Mouse (Mus musculus) spleen, postnatal 36 days (tissue): ENCODE data around the gene Abhd14b.

Experiments
- DNase-seq, 2 experiments: peaks; one replicate each; pipeline ENCODE4 v3.0.0; 2022; ENCODE audit warnings: low spot score in 2 of 2, mixed read lengths in 1 of 2

The Abhd14b gene

GRCm38 (mm10) chr9:106460401-106461025 lies 13.3 kb downstream of the Abhd14b start:
- no peak for DNase-seq

- no peak for DNase-seq
Measured at GRCm38 (mm10) chr9:106461026-106461415, 13.8 kb downstream of the Abhd14b start.

- DNase-seq: no peak
Measured at GRCm38 (mm10) chr9:106461641-106462429, 14.6 kb downstream of the Abhd14b start.

- no peak for DNase-seq
Measured at GRCm38 (mm10) chr9:106462430-106462800, 15.2 kb downstream of the Abhd14b start.

DNA sequence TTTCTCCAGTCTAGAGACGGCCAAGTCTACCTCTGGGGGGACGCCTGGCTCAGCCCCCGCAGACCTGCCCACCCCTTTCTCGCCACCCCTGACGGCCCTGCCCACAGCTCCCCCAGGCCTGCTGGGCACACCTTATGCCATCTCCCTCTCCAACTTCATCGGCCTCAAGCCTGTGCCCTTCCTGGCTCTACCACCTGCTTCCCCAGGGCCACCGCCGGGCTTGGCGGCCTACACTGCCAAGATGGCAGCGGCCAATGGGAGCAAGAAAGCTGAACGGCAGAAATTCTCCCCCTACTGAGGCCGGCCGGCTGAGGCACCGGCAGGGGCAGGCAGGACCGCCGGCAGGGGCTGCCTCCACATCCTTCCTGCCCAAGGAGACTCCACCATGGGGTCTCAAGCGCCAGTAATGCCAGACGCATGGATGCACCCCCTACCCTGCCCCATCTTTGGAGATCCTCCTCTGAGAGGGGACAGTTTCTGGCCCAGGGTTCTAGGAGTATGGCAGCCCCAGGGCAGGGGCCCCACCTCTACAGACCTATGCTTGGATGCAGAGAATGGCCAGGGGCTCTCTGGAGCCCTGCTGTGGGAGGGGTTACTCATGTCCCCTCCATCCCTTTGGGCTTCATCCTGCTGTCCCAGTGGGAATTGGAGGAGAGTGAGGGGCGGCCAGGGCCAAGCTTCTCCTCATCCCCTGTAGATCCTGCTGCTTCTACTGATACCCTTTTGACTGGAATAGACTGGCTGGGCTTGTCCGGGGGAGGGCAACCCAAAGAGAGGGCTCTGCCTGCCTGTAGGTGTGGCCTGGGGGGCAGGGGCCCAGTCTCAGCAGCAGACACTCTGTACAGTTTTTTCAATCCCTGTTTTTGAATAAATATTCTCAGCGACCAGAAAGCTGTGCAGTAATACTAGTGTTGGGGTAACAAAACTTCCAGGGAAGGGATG lies 16.1 kb downstream of the Abhd14b start:
- DNase-seq: no peak

GRCm38 (mm10) chr9:106464751-106465541 lies 17.7 kb downstream of the Abhd14b start:
- no peak for DNase-seq

DNA sequence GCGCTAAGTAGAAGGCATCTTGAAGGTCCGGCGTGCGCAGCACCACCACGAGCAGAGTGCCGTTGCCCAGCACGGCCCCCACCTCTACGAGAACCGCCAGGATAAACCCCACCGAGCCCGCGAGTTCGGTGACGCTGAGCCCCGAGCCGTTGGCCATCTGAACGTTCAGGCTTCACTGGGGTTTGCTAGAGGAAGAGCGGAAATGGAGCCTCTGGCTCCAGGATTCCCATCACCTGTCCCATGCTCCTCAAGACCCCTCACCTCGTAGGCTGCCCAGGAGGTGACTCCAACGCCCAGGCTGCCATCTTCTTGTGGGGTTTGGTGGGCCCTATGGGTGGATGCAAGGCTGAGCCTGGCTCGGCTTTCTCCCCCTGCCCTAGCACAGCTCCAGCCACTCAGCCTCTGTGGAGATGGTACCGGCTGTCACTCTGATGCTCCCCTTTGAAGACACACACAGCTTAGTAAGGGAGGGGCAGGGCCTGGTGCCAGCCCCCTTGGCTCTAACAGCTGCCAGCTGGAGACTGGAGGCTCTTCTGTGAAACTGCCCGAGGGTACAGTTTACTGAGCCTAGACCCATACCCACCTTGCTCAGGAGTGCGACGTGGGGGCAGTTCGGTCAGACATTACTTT lies 18.4 kb downstream of the Abhd14b start, which contains the start of gene Gpr62:
Gene Gpr62, minus strand, starts transcription at position 368 of the 630 bp plus-strand sequence.
- no peak for DNase-seq

DNA sequence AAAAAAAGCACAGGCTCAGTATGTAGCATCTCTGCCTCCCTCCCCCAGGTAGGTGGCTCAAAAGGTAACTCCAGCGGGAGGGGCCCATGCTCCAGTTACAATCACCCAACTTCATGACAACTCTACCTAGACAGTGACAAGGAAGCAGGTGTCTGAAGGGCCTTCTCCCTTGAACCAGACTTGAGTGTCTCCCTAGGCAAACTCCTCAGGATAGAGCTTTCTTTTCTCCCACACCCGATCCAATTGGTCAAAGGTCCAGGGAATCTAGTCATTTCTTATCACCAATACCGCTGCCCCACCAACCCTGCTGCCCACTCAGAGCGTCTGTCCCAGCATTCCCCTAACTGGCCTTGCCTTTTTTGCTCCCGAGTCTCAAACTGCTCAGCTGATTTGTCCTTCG lies 19.5 kb downstream of the Abhd14b start:
- DNase-seq: no peak

DNA sequence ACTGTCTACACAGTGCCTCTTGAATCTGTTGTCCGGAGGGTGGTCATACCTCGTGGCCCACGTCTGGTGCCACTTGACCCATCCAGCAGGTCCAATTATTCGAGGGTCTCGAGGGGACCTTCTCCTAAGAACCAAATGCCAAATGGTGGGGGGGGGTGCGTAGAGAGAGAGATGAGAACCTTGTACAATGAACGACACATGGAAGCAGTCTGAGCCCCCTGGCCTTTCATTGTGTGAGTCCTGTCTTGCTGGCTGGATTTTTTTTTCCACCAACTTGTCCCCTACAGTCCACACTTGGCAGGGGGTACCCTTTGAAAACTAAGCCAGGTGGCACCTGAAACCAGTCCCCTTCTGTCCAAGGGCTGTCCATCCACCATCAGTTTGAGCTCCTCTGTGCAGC lies 20.5 kb downstream of the Abhd14b start:
- no peak for DNase-seq

DNA sequence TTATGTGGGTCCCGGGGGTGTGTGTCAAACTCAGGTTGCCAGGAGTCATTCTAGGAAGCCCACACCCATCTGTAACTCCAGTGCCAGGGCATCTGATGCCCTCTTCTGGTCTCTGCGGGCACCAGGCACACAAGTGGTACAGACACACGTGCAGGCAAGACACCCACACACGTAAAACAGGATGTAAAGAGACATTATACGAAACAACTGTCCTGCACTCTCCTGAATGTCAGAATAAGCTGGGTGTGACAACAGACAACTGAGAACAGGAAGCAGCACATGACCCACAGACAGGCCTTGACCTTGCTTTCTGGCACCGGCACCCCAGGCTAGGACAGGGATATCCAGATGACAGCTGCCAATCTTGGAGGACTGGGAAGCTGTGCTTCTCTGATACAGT lies 22.1 kb downstream of the Abhd14b start:
- DNase-seq: no peak

- DNase-seq: no peak
Measured at GRCm38 (mm10) chr9:106469776-106470175, 22.5 kb downstream of the Abhd14b start.

GRCm38 (mm10) chr9:106470991-106471750 lies 23.9 kb downstream of the Abhd14b start:
- DNase-seq: no peak

DNA sequence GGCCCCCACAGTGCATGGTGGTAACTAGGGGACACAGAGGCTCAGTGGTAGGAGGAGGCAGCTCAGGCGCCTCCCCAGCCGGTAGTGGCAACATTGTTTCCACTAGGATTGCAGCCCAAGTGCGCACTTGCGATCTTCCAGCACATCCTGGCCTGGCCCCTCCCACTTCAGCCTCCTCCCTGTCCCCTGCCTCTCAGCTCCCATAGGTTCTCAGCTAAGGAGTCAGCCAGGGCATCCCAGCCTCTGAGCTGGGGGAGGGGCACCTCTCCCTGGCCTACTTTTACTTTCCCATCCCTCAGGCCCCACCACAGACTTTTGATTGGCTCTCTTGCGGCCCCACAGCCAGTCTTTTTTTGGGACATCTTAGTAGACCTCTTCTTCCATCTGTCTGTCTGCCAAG lies 24.6 kb downstream of the Abhd14b start:
- DNase-seq: no peak

- DNase-seq: no peak
Measured at GRCm38 (mm10) chr9:106472321-106472720, 25.1 kb downstream of the Abhd14b start.

GRCm38 (mm10) chr9:106473081-106473752 lies 26.0 kb downstream of the Abhd14b start:
- no peak for DNase-seq

DNA sequence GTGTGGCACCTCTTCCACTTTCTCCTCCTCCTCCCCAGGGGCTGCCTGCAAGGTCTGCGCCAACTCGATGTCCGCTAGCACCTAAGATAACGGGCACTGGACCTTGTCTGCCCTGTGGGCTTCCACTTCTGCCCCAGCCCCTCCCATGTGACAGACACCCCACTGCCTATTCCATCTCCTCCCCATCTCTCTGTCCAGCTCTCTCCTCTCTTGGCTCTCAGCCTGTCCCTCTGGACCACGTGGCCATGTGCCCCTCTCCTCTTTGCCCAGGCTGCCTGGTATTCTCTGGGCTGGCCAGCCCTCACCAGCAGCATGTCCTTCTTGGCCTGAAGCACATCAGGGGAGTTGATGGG lies 26.5 kb downstream of the Abhd14b start:
- no peak for DNase-seq

GRCm38 (mm10) chr9:106474456-106474855 lies 27.2 kb downstream of the Abhd14b start:
- peak; percentile 51 to 62 for DNase-seq

DNA sequence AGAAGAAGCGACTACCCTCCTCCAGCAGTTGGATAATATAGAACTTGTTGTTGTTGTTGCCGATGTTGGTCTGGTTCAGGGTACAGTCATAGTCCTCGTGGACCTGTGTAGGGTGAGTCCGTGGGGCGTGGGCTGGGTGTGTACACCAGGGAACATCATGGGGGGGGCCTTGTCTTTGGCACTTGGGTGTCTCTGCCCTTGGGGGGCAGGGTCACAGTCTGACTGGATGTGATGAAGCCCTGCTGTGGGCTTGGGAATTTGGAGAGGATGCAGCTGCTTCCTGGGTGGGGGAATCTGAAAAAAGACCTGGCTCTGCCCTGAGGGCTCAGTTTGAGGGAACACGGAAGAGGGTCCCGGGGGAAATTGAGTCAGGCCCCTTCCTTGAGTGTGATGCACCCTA lies 27.8 kb downstream of the Abhd14b start:
- DNase-seq: no peak

GRCm38 (mm10) chr9:106475663-106476001 lies 28.4 kb downstream of the Abhd14b start, which contains the start of gene Rrp9:
Gene Rrp9, plus strand, starts transcription at chr9:106475963.
- no peak for DNase-seq
